Mouse (Mus musculus): ENCODE data around the gene Serpinb6b.
"Not testable (repeated sequence)": the region's sequence is repeated elsewhere in the genome, so short reads cannot be mapped to it uniquely, and the experiment has no call there.

The Serpinb6b gene

DNA sequence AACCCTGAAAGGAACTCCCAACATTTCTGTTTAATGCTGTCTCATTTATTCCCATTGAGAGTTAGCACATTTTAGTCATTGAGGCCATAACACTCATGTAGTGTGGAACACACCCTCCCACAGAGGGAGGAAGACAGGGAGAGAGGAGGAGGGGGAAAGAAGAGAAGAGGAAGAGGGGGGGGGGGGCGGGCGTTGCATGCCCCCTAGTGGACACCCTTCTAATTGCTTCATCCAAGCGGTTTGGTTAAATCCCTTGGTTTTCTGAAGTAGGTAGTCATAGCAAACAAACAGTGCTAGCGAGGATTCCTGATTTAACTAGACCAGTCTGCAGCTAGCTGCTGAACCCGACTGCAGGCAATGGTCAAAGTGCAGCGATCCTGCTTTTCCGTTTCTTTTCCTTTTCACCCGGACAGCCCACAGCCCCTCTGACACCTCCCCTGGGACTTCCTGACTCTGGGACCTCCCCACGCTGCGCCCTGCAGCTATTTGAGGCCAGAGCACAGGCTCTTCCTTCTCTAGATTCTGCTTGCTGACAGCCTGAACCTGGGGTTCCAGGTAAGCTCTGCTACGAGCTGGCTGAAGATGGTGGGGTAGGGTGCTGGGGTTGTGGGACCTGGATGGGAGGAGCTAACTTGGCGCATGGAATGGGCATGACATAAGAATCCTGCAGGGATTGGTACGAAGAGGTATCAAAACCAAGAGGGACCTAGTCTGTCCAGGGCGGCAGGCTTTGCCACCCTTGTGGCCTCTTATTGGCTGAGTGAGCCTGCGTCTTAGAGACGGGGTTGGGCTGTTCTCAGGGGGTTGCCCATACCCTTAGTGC, at the start of gene Serpinb6b:
Gene Serpinb6b, plus strand, starts transcription at position 221 of the 823 bp plus-strand sequence.
- peak; percentile 19 to 27 for DNase-seq (ENCODE audit: low spot score in 2 of 2)

DNA sequence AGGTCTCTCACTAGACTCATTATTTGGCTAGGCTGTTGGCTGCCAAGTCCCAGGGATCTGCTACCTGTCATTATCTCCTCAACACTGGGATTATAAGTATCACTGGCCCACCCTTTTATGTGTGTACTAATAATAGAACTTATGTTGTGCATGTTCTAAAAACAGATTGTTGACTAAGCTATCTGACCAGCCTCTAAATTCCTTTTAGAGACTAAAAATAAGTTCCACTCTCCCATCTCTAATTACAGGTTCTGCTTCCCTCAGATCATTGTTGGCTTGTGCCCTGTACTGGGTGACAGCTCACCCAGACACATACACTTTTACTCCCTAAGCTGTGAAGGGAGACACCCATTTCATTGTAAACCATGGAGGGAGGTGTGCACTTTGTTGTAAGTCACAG, 42.4 kb upstream of the Serpinb6b start:
- DNase-seq (ENCODE audit: low spot score in 2 of 2), result no peak

DNA sequence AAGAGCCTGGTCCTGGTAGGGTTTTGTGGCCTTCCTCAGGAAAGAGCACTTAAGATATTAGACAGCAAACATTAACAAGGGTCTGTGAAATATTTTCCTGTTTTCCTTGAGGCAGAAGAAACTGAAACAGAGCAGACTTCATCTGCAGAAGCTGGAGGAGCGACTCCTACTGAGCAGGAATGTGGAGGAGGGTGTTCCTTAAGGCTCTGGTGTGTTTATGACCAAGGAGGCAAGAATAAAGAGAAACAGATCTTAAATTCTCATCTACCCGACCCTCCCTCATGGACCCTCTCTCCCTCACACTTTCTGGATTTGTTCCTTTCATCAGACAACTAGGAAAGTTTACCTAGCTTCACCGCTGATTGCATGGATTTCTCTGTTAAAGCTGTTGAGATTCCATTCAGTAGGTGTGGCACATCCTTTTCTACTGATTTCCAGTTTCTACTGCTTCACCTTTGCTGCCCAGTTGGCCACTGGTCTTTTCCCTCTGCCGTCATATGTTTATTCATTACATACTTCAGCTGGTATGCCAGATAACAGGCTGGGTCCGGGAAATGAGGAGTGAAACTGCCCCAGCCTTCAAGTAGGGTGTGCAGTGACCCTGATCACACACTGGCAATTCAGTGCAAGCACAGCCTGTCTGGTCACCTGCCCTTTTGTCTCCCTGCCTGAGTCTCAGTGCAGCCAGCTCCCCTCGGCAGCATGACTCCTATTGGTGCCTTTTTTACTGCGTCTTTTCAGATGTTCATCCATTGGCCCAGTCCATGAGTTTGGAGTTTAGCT, 40.2 kb upstream of the Serpinb6b start:
- DNase-seq (ENCODE audit: low spot score in 2 of 2), result no peak

DNA sequence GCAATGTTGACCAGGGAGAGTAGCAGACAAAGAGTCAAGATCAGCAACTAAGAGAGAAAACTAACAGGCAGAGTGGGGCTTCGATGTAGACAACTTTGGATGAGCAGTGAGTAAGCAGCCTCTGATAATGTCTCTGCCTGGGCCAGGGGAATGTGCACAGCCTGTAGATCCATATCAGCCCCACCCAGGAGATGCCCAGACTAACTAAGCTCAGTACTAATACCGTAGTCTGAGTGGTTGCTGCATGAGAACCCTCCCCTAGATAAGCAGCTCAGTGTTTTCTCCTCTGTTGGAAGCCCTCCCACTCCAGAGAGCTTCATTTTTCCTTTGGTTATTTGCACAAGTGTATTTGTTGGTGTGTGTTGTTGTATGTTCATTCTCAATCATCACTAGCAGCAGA, 38.3 kb upstream of the Serpinb6b start:
- no peak for DNase-seq (ENCODE audit: low spot score in 2 of 2)

DNA sequence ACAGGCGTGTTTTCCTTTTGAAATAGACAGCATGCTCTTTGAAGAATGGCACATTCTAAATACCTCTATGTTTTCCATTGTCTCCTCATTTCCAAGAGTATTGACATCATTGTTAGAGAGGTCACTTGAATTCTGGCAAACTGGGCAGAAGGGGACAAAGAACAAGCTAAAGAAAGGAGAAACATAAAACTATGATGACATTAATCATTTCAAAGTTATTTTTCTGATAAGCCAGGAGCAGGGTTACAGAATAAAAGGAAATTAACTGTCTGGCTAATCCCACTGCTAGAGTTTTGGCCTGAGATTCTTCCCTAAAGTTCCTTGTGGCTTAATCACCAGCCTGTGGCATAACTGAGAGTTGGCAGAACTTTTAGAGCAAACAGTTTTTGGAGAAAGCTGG, 37.8 kb upstream of the Serpinb6b start:
- no peak for DNase-seq (ENCODE audit: low spot score in 2 of 2)

GRCm38 (mm10) chr13:32929107-32929750, 35.8 kb upstream of the Serpinb6b start:
- no peak for DNase-seq (ENCODE audit: low spot score in 2 of 2)

- no peak for DNase-seq (ENCODE audit: low spot score in 2 of 2)
Observed at GRCm38 (mm10) chr13:32934706-32935381, 30.2 kb upstream of the Serpinb6b start.

- DNase-seq (ENCODE audit: low spot score in 2 of 2), result not testable (repeated sequence)
Observed at GRCm38 (mm10) chr13:32938275-32938674, 26.7 kb upstream of the Serpinb6b start.

- not testable (repeated sequence) for DNase-seq (ENCODE audit: low spot score in 2 of 2)
Observed at GRCm38 (mm10) chr13:32939191-32939590, 25.8 kb upstream of the Serpinb6b start.

DNA sequence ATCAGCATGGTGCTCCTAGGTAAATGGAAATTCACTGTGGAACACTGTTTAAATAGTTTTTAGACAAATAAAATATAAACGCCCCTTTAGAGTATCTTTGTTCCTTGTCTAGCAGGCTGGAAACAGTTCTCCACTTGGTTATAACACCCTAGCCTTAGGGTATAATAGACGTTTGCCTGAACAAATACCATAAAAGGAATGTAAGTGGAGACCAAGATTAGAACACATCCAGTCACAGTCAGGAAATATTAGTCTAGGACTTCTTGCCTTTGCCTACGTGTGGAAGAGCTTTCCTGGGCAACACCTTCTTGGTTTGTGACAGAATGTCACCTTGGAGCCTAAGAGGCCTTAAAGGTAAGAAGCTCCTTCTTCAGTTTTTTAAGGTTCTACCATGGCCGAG, 8.5 kb upstream of the Serpinb6b start:
- DNase-seq (ENCODE audit: low spot score in 2 of 2), result no peak

DNA sequence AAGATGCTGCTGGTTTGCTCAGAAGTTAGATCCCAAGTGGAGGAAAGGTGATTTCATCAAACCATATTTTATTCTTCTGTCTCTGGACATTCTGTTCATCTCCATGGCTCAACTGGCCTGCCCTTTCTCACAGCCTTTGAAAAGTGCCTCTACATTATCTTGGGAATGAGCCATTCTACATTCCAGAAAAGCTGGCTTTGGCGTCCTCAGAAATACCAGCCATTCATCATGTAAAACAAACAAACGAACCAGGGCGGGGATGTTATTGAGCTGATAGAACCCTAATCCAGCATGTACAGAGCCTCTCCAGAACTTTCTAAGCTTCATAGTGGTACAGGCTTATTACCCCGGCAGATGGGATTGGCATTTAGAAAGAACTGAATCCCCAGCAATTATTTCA, 7.1 kb upstream of the Serpinb6b start:
- DNase-seq (ENCODE audit: low spot score in 2 of 2), result no peak

GRCm38 (mm10) chr13:32958521-32958920, 6.5 kb upstream of the Serpinb6b start:
- not testable (repeated sequence) for DNase-seq (ENCODE audit: low spot score in 2 of 2)

- no peak for DNase-seq (ENCODE audit: low spot score in 2 of 2)
Observed at GRCm38 (mm10) chr13:32963990-32964753, 837 bp upstream of the Serpinb6b start.

GRCm38 (mm10) chr13:32966116-32966515, 1.1 kb downstream of the Serpinb6b start:
- no peak for DNase-seq (ENCODE audit: low spot score in 2 of 2)

GRCm38 (mm10) chr13:32967233-32967632, 2.2 kb downstream of the Serpinb6b start:
- DNase-seq (ENCODE audit: low spot score in 2 of 2), result no peak

- peak; percentile 27 to 40 for DNase-seq (ENCODE audit: low spot score in 2 of 2)
Observed at GRCm38 (mm10) chr13:32968353-32968984, 3.5 kb downstream of the Serpinb6b start.

DNA sequence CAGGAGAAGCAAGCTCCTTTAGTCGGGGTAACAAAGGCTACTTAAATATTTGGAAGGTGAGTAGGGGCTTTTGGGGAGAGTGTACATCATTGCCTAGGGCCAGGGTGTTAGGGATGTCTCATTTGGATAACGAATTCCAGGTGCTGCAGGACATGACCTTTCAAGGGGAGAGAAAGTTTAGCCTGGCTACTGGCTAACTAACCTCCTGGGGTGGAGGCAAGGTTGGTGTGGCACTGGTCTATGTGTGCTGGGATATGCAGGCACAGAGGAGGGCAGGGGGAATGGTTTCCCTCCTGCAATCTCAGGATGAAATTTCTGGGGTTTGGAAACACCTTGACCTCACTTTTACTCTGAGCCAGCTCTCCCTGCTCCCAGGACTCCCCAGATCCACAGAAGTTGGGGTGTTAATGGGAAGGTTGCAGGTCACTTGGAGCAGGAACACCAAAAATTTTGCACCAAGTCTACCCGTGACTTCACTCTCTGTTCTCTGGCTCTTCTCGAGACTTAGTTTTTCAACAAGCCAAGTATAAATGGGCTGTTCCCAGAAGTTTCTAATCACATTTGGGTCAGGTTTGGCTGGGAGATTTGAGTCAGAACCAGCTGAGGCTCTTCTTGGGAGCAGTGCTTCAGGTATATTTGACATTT, 4.1 kb downstream of the Serpinb6b start:
- DNase-seq (ENCODE audit: low spot score in 2 of 2), result no peak

- DNase-seq (ENCODE audit: low spot score in 2 of 2), result no peak
Observed at GRCm38 (mm10) chr13:32969641-32970040, 4.6 kb downstream of the Serpinb6b start.

- DNase-seq (ENCODE audit: low spot score in 2 of 2), result no peak
Observed at GRCm38 (mm10) chr13:32970776-32971175, 5.8 kb downstream of the Serpinb6b start.

DNA sequence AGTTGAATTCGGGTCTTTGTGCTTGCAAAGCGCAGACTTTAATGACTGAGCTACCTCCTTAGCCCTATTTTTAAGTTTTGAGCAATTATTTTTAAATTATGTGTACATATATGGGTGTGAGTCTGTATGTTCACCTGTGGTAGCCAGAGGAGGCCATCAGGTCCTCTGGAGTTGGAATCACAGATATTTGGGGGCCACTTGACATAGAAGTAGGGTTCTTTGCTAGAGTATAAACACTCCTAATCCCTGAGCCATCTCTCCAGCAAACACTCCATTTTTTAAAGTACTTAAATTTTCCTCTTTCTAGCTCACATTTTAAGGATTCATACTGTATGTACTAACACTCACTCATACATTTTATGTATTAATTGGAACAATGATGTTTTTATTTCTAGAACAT, 9.3 kb downstream of the Serpinb6b start:
- DNase-seq (ENCODE audit: low spot score in 2 of 2), result no peak
